Mouse (Mus musculus): ENCODE data around the gene Ccdc42.

Gene Ccdc42

DNA sequence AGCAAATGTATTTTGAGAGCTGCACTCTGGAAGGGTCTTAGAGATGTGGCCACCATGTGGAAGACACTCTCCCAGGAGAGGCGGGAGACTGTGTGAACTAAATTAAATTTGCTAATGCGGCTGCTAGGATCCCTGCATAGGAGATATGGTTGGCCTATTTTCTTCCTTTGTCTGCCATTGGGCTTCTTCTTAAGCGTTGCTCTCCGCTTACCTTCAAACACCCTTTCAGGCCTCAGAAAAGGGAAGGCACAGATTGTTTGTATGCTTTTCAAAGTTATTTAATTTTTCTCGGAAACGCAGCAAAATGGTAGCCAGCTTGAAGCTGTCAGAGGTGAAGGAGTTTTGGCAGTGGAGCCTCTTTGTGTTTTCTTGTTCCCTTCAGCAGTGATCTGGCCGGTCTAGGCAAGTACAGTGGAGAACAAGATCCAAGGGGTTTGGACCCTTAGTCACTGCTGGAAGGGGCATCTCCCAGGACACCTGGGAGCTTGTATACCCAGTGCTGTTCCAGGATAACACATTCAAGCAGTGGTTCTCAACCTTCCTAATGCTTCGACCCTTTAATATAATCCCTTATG, 2.8 kb upstream of the Ccdc42 start:
- intact Hi-C loops (cut with DNase I), result no loop called here

DNA sequence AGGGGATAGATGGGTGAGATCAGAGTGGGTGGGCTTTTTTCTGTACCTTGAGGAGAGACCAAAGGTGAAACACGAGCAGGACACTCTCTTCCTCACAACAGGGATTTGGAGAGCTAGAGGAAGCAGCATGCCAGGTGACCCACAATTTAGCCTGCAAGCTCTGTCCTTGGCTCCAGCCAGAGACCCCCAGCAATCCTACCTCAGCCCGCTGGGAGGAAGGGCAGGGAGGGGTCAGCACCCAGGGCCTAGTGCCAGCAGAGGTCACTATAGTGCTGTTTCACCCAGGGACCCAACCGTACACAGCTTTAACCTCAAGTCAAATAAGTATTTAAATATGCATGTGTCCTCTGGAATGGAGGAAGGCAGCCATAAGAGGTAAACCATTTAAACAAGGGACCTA, 931 bp upstream of the Ccdc42 start:
- intact Hi-C loops (cut with DNase I), result no loop called here

- intact Hi-C loops (cut with DNase I), result no loop called here
Measured at GRCm38 (mm10) chr11:68589055-68589809, 2.4 kb downstream of the Ccdc42 start.

GRCm38 (mm10) chr11:68591708-68592107, 4.9 kb downstream of the Ccdc42 start:
- intact Hi-C loops (cut with DNase I), result no loop called here

DNA sequence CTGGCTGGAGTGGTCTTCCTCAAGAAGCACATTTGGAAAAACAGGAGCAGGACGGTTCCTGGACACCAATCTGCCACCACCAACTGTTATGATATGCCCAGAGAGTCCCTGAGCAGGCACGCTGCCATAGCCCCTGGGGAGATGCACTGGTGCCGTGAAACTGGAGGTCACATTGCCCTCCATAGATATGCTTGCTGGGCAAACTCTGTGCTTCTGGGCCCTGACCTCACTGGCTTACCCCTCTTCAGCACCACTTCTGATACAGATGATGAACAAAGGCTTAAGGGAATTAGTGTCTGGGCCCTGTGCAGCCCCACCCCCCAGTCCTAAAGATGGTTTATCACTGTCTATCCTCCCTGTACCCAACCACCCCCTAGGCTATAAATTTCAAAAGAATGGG, 6.4 kb downstream of the Ccdc42 start:
- intact Hi-C loops (cut with DNase I), result no loop called here

DNA sequence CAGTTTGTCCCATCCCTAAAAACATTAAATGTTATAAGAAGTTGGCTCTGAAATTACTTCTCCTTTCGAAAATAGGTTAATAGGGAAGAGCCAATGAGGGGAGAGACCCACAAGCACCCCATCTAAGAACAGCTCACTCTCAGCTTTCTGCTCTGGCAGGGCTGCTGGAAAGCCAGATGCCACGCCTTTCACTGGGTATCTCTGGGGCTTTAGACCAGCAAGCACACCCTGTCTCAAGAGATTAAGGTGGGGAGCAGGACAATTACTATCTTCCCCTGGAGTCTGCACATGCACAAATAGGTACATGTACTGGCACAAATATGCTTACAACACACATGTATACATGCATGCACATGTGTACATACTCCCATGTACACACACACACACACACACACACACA, 11.1 kb downstream of the Ccdc42 start:
- intact Hi-C loops (cut with DNase I), result no loop called here

GRCm38 (mm10) chr11:68600551-68601021, 13.8 kb downstream of the Ccdc42 start:
- intact Hi-C loops (cut with DNase I), result no loop called here

DNA sequence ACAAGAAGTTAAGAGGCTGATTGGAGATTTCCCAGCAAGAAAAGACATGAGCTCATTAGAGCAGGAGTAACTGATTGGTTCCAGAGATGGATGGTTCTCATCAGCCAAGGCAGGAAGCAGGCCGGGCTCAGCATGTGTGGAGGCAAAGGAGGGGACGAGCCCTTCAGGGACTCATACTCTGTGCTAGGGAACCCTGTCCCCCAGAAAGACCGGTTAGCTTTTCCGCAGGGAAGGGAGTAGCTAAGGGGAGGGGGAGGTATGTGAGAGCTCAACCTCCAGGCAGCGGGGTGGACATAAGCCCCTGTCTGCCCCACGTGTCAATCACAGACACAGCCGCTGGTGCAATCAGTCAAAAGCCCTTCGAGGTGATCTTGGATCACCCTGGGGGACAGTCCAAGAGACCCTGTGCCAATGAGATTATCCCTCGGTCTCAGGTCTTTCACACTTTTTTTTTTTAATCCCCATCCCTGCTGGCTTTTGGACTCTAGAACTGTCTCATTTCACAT, 14.7 kb downstream of the Ccdc42 start:
- intact Hi-C loops (cut with DNase I), result no loop called here

DNA sequence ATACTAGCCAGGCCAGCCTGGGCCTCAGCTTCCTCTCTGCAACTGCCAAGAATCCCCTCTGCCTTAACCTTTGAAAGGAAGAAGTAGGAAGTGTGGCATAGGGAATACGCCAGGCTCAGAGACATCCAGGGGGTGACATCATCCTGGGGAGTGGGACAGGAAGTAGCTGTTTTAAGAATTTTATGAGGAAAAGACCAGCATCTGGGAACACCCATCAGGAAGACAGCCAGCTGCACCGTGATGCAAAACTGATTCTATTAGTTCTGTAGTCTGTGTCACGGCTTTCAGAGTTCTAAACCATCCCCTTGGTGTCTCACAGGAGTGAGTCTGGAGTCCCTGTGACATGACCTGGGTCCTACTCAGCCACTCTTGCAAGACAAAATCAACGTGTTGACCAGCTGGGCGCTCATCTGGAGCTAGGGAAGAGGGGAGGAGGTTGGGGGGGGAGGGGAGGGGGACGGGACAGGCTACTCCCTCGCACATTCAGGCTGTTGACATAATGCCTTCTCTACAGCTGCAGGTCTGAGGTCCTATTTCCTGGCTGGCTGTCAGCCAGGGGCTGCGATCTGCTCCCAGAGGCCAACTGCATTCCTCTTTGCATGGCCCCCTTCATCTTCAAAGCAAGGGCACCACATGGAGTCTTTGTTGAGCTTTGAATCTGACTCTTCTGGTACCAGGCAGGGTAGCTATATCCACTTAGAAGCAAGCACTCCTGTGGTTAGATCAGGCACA, 15.5 kb downstream of the Ccdc42 start:
- intact Hi-C loops (cut with DNase I), result no loop called here

- intact Hi-C loops (cut with DNase I), result no loop called here
Measured at GRCm38 (mm10) chr11:68607046-68607445, 20.2 kb downstream of the Ccdc42 start.

GRCm38 (mm10) chr11:68609910-68610566, 23.2 kb downstream of the Ccdc42 start:
- intact Hi-C loops (cut with DNase I), result no loop called here

- intact Hi-C loops (cut with DNase I), result no loop called here
Measured at GRCm38 (mm10) chr11:68610567-68610947, 23.7 kb downstream of the Ccdc42 start.

GRCm38 (mm10) chr11:68613071-68613711, 26.4 kb downstream of the Ccdc42 start:
- intact Hi-C loops (cut with DNase I), result no loop called here

DNA sequence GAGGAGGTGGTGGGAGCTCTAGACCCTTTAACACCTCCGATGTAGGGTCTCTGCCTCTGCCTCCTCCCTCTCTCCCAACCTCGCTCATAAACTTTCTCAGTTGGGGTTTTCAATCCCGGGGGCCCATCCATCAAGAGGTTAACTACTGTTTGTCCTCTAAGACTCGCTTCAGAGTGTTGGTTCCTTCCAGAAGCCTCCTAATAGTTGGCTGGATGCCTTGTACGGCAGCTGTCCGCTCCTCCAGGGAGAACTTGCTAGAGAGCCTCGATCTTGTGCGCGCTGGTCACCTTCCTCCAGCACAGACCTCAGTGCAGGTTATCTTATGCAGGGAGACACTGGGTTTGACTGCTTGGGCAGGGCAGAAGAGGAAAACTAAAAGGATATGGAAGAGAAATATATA, 35.9 kb downstream of the Ccdc42 start:
- intact Hi-C loops (cut with DNase I), result no loop called here

- intact Hi-C loops (cut with DNase I), result no loop called here
Measured at GRCm38 (mm10) chr11:68623225-68623870, 36.5 kb downstream of the Ccdc42 start.

GRCm38 (mm10) chr11:68623871-68624258, 37.0 kb downstream of the Ccdc42 start:
- intact Hi-C loops (cut with DNase I), result no loop called here

DNA sequence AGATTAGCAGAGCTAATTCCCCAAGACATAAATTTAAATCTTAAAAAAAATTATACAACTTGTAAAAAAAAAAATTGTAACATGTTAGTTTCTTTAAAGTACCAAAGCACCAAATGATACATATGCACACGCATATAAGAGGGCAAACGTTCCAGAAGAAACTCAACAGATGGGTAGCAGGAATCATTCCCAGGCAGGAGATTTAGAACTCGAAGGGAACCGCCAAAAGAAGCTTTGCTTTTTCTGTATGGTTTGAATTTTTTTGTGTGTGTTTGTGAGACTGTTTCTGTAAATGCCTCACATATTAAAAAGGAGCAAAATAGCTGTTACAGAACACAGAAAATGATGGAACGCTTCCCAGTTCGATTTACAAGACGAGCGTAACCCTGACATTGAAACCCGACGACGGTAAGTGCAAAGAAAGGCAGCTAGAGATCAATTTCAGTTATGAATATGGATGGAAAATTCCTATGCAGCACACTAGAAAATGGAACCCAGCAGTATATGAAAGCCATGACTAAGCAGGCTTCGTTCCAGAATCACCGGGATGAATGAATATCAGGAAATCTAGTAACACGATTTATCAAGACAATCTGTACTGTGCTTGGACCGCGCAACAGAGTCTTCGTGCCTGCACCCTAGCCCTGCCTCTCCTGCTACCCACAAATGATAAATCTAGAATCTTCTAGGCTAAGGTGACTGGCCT, 44.9 kb downstream of the Ccdc42 start:
- intact Hi-C loops (cut with DNase I), result no loop called here

DNA sequence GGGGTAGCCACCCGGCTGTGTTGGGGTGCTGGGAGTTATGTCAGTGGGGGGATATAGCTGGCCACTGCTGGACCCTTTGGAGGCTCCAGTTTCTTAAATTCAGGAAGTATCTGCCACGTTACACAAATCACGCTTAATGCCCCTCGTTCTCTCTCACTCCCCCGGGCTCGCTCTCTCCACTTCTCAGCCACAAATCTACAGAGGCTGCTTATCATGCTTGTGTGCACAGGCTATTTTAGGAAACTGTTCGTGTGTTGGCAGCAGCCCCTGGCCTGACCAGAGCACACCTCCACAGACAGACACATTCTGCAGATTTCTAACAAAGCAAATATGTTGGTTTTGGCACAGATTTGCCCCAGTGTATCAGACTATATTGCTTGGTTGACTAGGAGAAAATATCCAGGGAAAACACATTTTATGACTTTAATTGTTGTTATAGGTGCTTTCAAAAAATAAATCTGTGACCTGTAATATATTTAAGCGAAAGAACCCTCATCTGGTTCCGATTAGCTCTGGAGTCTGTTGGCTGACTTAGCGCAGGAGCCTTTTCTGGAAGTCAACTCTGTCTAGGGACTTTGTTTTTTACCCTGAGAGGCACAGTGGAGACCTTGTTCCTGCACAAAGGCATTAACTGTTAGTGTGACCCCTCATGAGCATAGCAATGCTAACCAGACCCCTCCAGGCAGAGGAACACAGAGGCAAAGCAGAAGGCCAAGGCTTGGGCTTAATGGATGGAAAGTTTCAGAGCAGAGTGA, 51.2 kb downstream of the Ccdc42 start:
- intact Hi-C loops (cut with DNase I), result no loop called here

- intact Hi-C loops (cut with DNase I), result no loop called here
Measured at GRCm38 (mm10) chr11:68641361-68641760, 54.5 kb downstream of the Ccdc42 start.
